Mouse (Mus musculus) lung, adult 2 months (tissue): Measurements from ENCODE around the gene Cmss1.

Experiments
- CTCF ChIP-seq: fragments of 200-500 bp; IDR thresholded peaks from 2 replicates; pipeline ENCODE4 v1.5.1; 2011; ENCODE audit warnings: mild to moderate bottlenecking, low read length, control low read depth; ENCODE audit not compliant: insufficient read depth
- POLR2A ChIP-seq: fragments of 200-500 bp; IDR thresholded peaks from 2 replicates; pipeline ENCODE4 v1.6.1; 2011; ENCODE audit warnings: low read depth, mild to moderate bottlenecking, control low read depth, low read length, borderline replicate concordance; ENCODE audit errors: extremely low read depth

GRCm38 (mm10) chr16:57412766-57413165 is 193.9 kb downstream of the Cmss1 start:
- TF ChIP-seq CTCF (no peak), POLR2A (no peak)
